Mouse (Mus musculus) ES-Bruce4 (cell line): ENCODE measurements around the gene Utp14b. TPM values are rescaled to one million over a fixed set of nuclear protein-coding genes. Genes with fewer than 3 reads are reported as not detected.
A peak's percentile ranks its signal among the peaks of the same experiment; 100 is the strongest.

Experiments
- H3K27ac ChIP-seq: 2 replicates; pipeline ENCODE4 v1.5.1; 2012; ENCODE audit warnings: low read length, inconsistent platforms; ENCODE audit not compliant: insufficient read depth
- H3K27me3 ChIP-seq: 2 replicates; pipeline ENCODE4 v1.6.1; 2012; ENCODE audit warnings: mild to moderate bottlenecking, low read length, inconsistent platforms; ENCODE audit not compliant: control insufficient read depth, poor library complexity, insufficient read depth, severe bottlenecking
- H3K36me3 ChIP-seq: 2 replicates; pipeline ENCODE4 v1.6.1; 2012; ENCODE audit warnings: inconsistent platforms, mild to moderate bottlenecking, low read length, moderate library complexity; ENCODE audit not compliant: control insufficient read depth, poor library complexity, insufficient read depth, severe bottlenecking
- H3K4me1 ChIP-seq: one replicate; pipeline ENCODE4 v1.8.1; 2011; ENCODE audit warnings: low read length; ENCODE audit not compliant: control insufficient read depth, insufficient read depth
- H3K4me3 ChIP-seq: 2 replicates; pipeline ENCODE4 v1.5.1; 2011; ENCODE audit warnings: low read depth, mild to moderate bottlenecking, low read length
- H3K9ac ChIP-seq: 2 replicates; pipeline ENCODE4 v1.6.1; 2012; ENCODE audit warnings: low read depth, mild to moderate bottlenecking, inconsistent platforms; ENCODE audit not compliant: poor library complexity, severe bottlenecking
- H3K9me3 ChIP-seq: replicated peaks from 2 replicates; pipeline ENCODE4 v1.6.1; 2012; ENCODE audit warnings: mild to moderate bottlenecking, low read length, inconsistent platforms; ENCODE audit not compliant: control insufficient read depth, poor library complexity, insufficient read depth, severe bottlenecking
- CTCF ChIP-seq: IDR thresholded peaks from one replicate; pipeline ENCODE4 v1.8.1; 2011; ENCODE audit warnings: low read depth, low read length
- EP300 ChIP-seq: IDR thresholded peaks from 2 replicates; pipeline ENCODE4 v1.6.1; 2011; ENCODE audit warnings: low read depth, low read length; ENCODE audit not compliant: insufficient read depth
- POLR2A ChIP-seq: IDR thresholded peaks from one replicate; pipeline ENCODE4 v1.8.1; 2011; ENCODE audit warnings: low read length; ENCODE audit not compliant: insufficient read depth
- polyA plus RNA-seq: library from polyadenylated mRNA; stranded (reverse); fragments of >200 nt; gene quantifications from 2 replicates; pipeline ENCODE4 v1.2.4, GENCODE M21; 2011; ENCODE audit warnings: low read depth; ENCODE audit not compliant: missing spikeins, insufficient read depth, insufficient read length

The Utp14b gene
- polyA plus RNA-seq, 1 experiment, result 58.8 TPM

DNA sequence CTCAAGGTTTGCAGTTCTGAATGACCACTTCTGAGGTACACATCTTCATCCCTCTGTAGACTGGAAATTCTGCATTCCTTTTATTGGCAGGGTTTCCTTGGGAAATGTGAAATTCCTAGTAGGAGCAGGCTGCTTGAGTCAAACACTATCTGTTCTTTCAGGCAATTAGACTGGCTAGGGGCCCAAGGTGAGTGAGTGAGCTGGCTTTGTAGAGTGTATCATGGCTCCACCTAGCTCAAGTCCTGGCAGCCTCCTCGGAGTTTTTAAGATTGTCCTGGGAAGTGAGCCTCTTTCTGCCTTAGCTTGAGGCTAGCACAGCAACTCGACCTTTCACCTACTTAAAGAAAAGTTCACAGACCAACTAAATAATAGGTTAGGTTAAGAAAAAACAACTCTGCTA lies 1.4 kb upstream of the Utp14b start:
- Histone ChIP-seq H3K27ac (no peak overlapping the region), H3K4me1 (no peaks in the 10 kb centered on the region)
- no peak for TF ChIP-seq POLR2A
- TF ChIP-seq EP300, result no peak
- no peak for TF ChIP-seq CTCF

DNA sequence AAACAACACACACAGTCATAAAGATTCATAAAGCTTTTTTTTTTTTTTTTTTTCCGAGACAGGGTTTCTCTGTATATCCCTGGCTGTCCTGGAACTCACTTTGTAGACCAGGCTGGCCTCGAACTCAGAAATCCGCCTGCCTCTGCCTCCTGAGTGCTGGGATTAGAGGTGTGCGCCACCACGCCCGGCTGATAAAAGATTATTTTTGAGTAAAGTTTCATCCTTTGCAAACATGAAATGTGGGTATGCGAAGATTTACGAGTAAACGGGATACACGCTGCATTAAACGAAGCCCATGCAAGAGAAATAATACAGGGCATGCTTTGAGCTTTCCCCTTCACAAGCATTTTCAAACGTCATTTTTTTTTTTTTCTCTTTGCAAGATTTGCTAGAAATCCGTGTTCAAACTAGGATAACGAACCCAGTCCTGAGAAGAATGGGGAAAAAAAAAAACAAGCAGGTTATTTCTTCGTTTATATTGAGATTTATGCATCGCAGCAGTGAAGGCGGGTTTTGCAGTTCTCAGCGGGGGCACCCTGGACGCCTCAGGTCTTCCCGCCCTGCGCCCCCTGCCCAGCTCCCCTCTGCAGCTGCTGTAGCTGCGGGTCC lies 713 bp upstream of the Utp14b start:
- no peak for TF ChIP-seq CTCF
- TF ChIP-seq EP300, result no peak
- no peak for TF ChIP-seq POLR2A
- Histone ChIP-seq H3K4me1 (no peaks in the 10 kb centered on the region), H3K9ac (no peak overlapping the region), H3K36me3 (no peaks in the 10 kb centered on the region), H3K27ac (no peak overlapping the region), H3K4me3 (peak overlapping the region; percentile 21; the same call in 1 of the 2 replicates), H3K27me3 (no peaks in the 10 kb centered on the region), H3K9me3 (no peaks in the 10 kb centered on the region)

More for the DNA sequence above, 1.4 kb upstream of the Utp14b start:
- H3K27me3 ChIP-seq, result no peaks in the 10 kb centered on the region
- no peak overlapping the region for H3K4me3 ChIP-seq
- H3K36me3 ChIP-seq, result no peaks in the 10 kb centered on the region
- no peaks in the 10 kb centered on the region for H3K9me3 ChIP-seq
- H3K9ac ChIP-seq, result no peak overlapping the region

DNA sequence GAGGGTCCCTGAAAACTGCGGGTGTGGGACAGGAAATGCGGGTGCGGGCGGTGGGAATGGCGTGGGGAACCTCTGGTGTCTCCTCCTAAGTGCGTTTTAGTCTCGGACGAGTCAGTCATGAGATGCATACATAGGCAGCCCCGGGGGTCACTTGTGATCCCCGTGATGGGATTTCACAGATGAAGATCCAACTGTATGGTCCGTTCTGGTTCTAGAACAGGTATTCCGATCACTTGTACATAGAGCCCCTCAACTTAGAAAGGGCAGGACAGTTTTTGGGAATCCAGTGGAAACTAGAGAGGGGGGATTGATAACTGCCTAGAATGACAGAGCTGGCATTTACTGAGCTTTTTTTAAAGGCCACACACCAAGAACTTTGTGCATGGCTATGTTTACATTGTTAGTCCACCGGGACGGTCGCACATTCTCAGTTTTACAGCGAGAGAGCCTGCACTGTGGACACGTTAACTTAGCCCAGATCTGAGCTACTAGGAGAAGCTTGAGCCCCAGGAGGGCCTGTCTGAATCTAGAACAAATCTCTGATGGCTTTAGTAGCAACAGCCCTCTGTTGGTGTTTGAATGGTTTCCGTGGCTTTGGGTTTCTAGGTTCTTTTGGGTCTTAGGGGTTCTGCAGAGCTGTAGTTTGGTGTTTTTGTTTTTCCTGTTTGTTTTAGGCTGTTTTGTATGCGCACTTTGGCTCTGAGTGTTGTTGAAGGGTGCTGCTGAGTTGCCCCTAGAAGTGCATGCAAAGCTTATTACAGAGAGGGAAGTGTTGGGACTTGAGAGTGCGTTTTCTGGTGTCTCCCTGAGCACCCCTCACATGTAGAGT lies 817 bp downstream of the Utp14b start:
- no peak overlapping the region for H3K27ac ChIP-seq
- no peaks in the 10 kb centered on the region for H3K9me3 ChIP-seq
- no peaks in the 10 kb centered on the region for H3K4me1 ChIP-seq
- peak overlapping the region; percentile 92 for H3K9ac ChIP-seq
- H3K36me3 ChIP-seq, result peaks cover under 1% of the 10 kb centered on the region; the same call in 1 of the 2 replicates
- H3K4me3 ChIP-seq, result peak overlapping the region; percentile 91
- TF ChIP-seq POLR2A, result no peak
- TF ChIP-seq EP300, result no peak
- TF ChIP-seq CTCF, result no peak
- no peaks in the 10 kb centered on the region for H3K27me3 ChIP-seq

DNA sequence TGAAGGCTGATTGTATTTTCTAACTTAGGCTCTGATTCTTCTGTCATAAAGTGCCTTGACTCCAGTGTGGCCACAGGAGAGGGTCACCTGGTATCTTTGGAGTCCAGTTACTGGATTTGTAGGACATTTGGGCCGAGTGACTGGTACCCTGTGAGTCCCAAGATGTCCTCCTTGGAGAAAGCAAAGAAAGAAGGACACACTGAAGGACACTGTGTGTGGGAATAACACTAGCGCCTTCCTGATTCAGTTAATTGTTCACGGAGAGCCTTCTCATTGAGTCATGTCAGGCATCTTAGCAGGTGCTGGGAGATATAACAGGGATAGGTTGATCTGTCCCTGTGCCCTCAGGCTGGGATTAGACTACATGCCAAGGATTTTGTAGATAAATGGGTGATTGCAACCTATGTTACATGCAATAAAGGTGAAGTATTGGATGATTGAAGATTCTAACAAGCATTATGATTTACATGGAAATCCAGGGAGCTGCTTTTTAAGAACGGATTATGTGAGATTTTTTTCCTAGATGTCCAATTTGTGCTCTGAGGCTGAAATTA lies 1.5 kb downstream of the Utp14b start:
- H3K27ac ChIP-seq, result no peak overlapping the region
- no peak for TF ChIP-seq CTCF
- TF ChIP-seq POLR2A, result no peak
- no peak for TF ChIP-seq EP300

DNA sequence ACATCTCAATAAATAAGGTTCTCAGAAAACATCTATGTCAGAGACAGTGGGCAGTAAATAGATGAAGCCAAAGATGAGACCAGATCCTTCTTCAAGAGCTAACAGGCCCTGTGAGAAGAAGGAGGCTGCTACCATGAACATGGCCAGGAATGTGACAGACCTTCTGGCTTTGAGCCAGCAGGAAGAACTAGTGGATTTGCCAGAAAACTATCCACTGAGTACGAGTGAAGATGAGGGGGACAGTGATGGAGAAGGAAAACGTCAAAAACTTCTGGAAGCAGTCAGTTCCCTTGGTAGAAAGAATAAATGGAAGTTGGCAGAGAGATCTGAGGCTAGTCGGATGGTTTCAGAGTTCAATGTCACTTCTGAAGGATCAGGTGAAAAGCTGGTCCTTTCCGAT lies 6.5 kb downstream of the Utp14b start:
- Histone ChIP-seq H3K36me3 (peaks cover 39% of the 10 kb centered on the region), H3K4me3 (no peak overlapping the region), H3K27me3 (no peaks in the 10 kb centered on the region), H3K9ac (no peak overlapping the region), H3K27ac (no peak overlapping the region), H3K9me3 (no peaks in the 10 kb centered on the region), H3K4me1 (no peaks in the 10 kb centered on the region)
- TF ChIP-seq EP300, result no peak
- no peak for TF ChIP-seq CTCF
- no peak for TF ChIP-seq POLR2A

More for the DNA sequence above, 1.5 kb downstream of the Utp14b start:
- Histone ChIP-seq H3K4me3 (peak overlapping the region; percentile 91), H3K9me3 (no peaks in the 10 kb centered on the region), H3K9ac (peak overlapping the region; percentile 92; the same call in 1 of the 2 replicates), H3K27me3 (no peaks in the 10 kb centered on the region), H3K36me3 (peaks cover 7% of the 10 kb centered on the region; the same call in 1 of the 2 replicates), H3K4me1 (no peaks in the 10 kb centered on the region)
